Mouse (Mus musculus) midbrain, embryonic 11.5 days (tissue): Measurements from ENCODE around the gene Gm10944. TPM values are rescaled to one million over a fixed set of nuclear protein-coding genes. Genes with fewer than 3 reads are reported as not detected.

ENCODE experiments used
- ATAC-seq: fragments of 200-750 bp; cut with Nextera tagmentation; 2 replicates; pipeline ENCODE4 v1.8.0; 2017; ENCODE audit warnings: moderate TSS enrichment, moderate library complexity; ENCODE audit not compliant: low FRiP score
- DNase-seq: peaks from one replicate; pipeline ENCODE4 v3.0.0; 2015; ENCODE audit warnings: low spot score; ENCODE audit errors: missing footprints
- H3K27ac ChIP-seq: fragments of 300-500 bp; sonication (generic); 2 replicates; pipeline ENCODE4 v1.5.1; 2014; ENCODE audit warnings: low read depth, low read length
- H3K27me3 ChIP-seq: fragments of 300-500 bp; sonication (generic); 2 replicates; pipeline ENCODE4 v1.6.1; 2014; ENCODE audit warnings: mild to moderate bottlenecking, low read length, moderate library complexity, mixed read lengths; ENCODE audit not compliant: control insufficient read depth, insufficient read depth
- H3K36me3 ChIP-seq: fragments of 300-500 bp; sonication (generic); 2 replicates; pipeline ENCODE4 v1.6.1; 2014; ENCODE audit warnings: mild to moderate bottlenecking, low read length, moderate library complexity, mixed read lengths; ENCODE audit not compliant: control insufficient read depth, insufficient read depth
- H3K4me1 ChIP-seq: fragments of 300-500 bp; sonication (generic); 2 replicates; pipeline ENCODE4 v1.6.1; 2014; ENCODE audit warnings: low read length; ENCODE audit not compliant: control insufficient read depth, insufficient read depth
- H3K4me2 ChIP-seq: fragments of 300-500 bp; sonication (generic); 2 replicates; pipeline ENCODE4 v1.6.1; 2014; ENCODE audit warnings: mild to moderate bottlenecking, moderate library complexity
- H3K4me3 ChIP-seq: fragments of 300-500 bp; sonication (generic); 2 replicates; pipeline ENCODE4 v1.5.1; 2014; ENCODE audit warnings: low read depth, low read length
- H3K9ac ChIP-seq: fragments of 300-500 bp; sonication (generic); 2 replicates; pipeline ENCODE4 v1.6.1; 2014; ENCODE audit warnings: low read length
- H3K9me3 ChIP-seq: fragments of 300-500 bp; sonication (generic); 2 replicates; pipeline ENCODE4 v1.6.1; 2016; ENCODE audit warnings: low read length; ENCODE audit not compliant: control insufficient read depth
- WGBS: fragments of 180-500 bp; shearing (Covaris S2); extraction: QIAGEN DNeasy Blood & Tissue Kit; methylation state at CpG from one replicate; pipeline ENCODE4 v1.1.7; 2014; 5-methylcytosine and 5-hydroxymethylcytosine counted together
- polyA plus RNA-seq: library from polyadenylated mRNA; unstranded; fragments of >200 nt; fragmentation: Nextera tagmentation; extraction: Ambion mirVana; gene quantifications from 2 replicates; pipeline ENCODE4 v1.2.1, GENCODE M21; 2014

The Gm10944 gene
- polyA plus RNA-seq, 1 experiment from 2014 or later, result not detected

DNA sequence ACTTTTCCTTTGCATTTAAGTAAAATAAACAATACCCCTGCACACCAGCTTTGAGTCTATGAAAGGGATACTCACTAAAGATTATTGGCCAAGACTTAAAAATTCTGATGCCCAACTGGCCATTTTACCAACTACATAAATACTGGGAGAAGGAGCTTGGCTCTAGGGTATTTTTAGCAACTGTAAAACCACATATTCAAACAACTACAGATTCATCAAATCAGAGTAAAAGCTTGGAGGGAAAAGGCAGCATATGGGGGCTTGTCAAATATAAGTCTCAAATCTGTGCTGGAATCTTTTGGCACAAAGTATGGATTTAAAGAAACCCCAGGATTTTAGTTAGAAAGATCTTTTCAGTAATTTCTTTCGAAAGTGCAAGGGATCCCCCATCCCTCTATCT, 20.2 kb downstream of the Gm10944 start:
- 84% methylated on average over 1 of the region's 1 CpGs for WGBS
- Histone ChIP-seq H3K4me3 (no peak overlapping the region), H3K27ac (no peak overlapping the region), H3K4me2 (no peak overlapping the region), H3K36me3 (no peaks in the 10 kb centered on the region), H3K4me1 (no peaks in the 10 kb centered on the region), H3K9me3 (no peaks in the 10 kb centered on the region), H3K9ac (no peak overlapping the region), H3K27me3 (no peaks in the 10 kb centered on the region)
- DNase-seq, result no peak
- no peak for ATAC-seq

DNA sequence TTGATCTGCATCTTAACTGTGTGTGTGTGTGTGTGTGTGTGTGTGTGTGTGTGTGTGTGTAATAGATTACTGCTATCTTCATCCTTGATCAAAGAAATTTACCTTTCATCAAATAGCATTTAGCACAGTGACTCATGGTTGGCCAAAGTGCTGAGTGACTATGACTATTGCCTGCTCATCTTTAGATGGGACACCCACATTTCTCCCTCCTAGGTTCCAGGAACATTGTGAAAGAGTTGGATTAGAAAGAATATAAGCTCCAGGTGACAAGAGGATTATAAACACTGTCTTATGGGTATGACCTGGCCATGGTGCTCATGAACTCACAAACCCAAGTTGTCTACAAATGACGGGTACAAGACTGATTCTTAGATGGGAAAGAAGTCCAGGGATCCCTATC, 26.9 kb downstream of the Gm10944 start:
- no peaks in the 10 kb centered on the region for H3K27me3 ChIP-seq
- DNase-seq (no peak), ATAC-seq (no peak)
- H3K9me3 ChIP-seq, result no peaks in the 10 kb centered on the region
- 88% methylated on average over 1 of the region's 1 CpGs for WGBS
- no peaks in the 10 kb centered on the region for H3K36me3 ChIP-seq
- H3K4me1 ChIP-seq, result no peaks in the 10 kb centered on the region
- no peak overlapping the region for H3K4me2 ChIP-seq
- H3K9ac ChIP-seq, result no peak overlapping the region
- H3K4me3 ChIP-seq, result no peak overlapping the region
- no peak overlapping the region for H3K27ac ChIP-seq

- H3K27me3 ChIP-seq, result no peaks in the 10 kb centered on the region
- DNase-seq (no peak), ATAC-seq (no peak)
- H3K9me3 ChIP-seq, result no peaks in the 10 kb centered on the region
- no peaks in the 10 kb centered on the region for H3K4me1 ChIP-seq
- no peak overlapping the region for H3K9ac ChIP-seq
- 90% methylated on average over 2 of the region's 2 CpGs for WGBS
- H3K27ac ChIP-seq, result no peak overlapping the region
- no peaks in the 10 kb centered on the region for H3K36me3 ChIP-seq
- no peak overlapping the region for H3K4me2 ChIP-seq
- H3K4me3 ChIP-seq, result no peak overlapping the region
These were observed 29.2 kb downstream of the Gm10944 start for GRCm38 (mm10) chr10:10710359-10710758.

GRCm38 (mm10) chr10:10710837-10711236, 29.7 kb downstream of the Gm10944 start:
- Histone ChIP-seq H3K27ac (no peak overlapping the region), H3K27me3 (no peaks in the 10 kb centered on the region), H3K9ac (no peak overlapping the region), H3K4me3 (no peak overlapping the region), H3K9me3 (no peaks in the 10 kb centered on the region), H3K4me1 (no peaks in the 10 kb centered on the region), H3K4me2 (no peak overlapping the region), H3K36me3 (no peaks in the 10 kb centered on the region)
- ATAC-seq, result no peak
- DNase-seq, result no peak
- WGBS, result 76% methylated on average over 2 of the region's 2 CpGs

GRCm38 (mm10) chr10:10726501-10726900, 45.4 kb downstream of the Gm10944 start:
- ATAC-seq (no peak), DNase-seq (no peak)
- Histone ChIP-seq H3K27me3 (no peaks in the 10 kb centered on the region), H3K4me1 (no peaks in the 10 kb centered on the region), H3K4me3 (no peak overlapping the region), H3K36me3 (no peaks in the 10 kb centered on the region), H3K4me2 (no peak overlapping the region), H3K9ac (no peak overlapping the region), H3K9me3 (no peaks in the 10 kb centered on the region), H3K27ac (no peak overlapping the region)
- WGBS, result 91% methylated on average over 3 of the region's 3 CpGs

Other genes with a start within 250 kb of the Gm10944 start
- 0.15 and 0.16 TPM in 2 replicates for gene Adgb, start 209.0 kb upstream of the Gm10944 start, polyA plus RNA-seq
- 13.0 and 13.8 TPM in 2 replicates for gene Rab32, start 123.1 kb upstream of the Gm10944 start, polyA plus RNA-seq